Mouse (Mus musculus): ENCODE results near the gene Ednrb. TPM values are rescaled to one million over a fixed set of nuclear protein-coding genes. Genes with fewer than 3 reads are reported as not detected.
"Not testable (repeated sequence)": the region's sequence is repeated elsewhere in the genome, so short reads cannot be mapped to it uniquely, and the experiment has no call there.

The Ednrb gene
- polyA plus RNA-seq, 1 experiment from 2014 or later: 105 TPM

- no peak for DNase-seq (ENCODE audit: low spot score)
- H3K27ac ChIP-seq: no peak overlapping the region
Observed at GRCm38 (mm10) chr14:103815542-103815941, 28.7 kb downstream of the Ednrb start.

GRCm38 (mm10) chr14:103814015-103814691 is 30.0 kb downstream of the Ednrb start:
- 80% methylated on average over 10 of the region's 10 CpGs for WGBS
- no peak overlapping the region for H3K4me3 ChIP-seq
- DNase-seq (ENCODE audit: low spot score): no peak

More at GRCm38 (mm10) chr14:103815542-103815941, 28.7 kb downstream of the Ednrb start:
- H3K4me3 ChIP-seq: no peak overlapping the region
- 0 out of 2 replicates have a peak, but pooled peaks cover 9% of the 10 kb centered on the region for H3K4me1 ChIP-seq (replicated peaks)
- H3K27me3 ChIP-seq (ENCODE audit: insufficient read depth, poor library complexity, severe bottlenecking): no peaks in the 10 kb centered on the region
- WGBS: 79% methylated on average over 16 of the region's 16 CpGs
- H3K36me3 ChIP-seq: peaks cover 65% of the 10 kb centered on the region
- H3K9me3 ChIP-seq: no peaks in the 10 kb centered on the region

GRCm38 (mm10) chr14:103813246-103813645 is 31.0 kb downstream of the Ednrb start:
- no peaks in the 10 kb centered on the region for H3K27me3 ChIP-seq (ENCODE audit: insufficient read depth, poor library complexity, severe bottlenecking)
- H3K4me1 ChIP-seq (replicated peaks): 0 out of 2 replicates have a peak, but pooled peaks cover 9% of the 10 kb centered on the region
- WGBS: 88% methylated on average over 3 of the region's 3 CpGs
- H3K36me3 ChIP-seq: peaks cover 44% of the 10 kb centered on the region
- no peak for DNase-seq (ENCODE audit: low spot score)
- no peak overlapping the region for H3K27ac ChIP-seq
- no peak overlapping the region for H3K4me3 ChIP-seq
- no peaks in the 10 kb centered on the region for H3K9me3 ChIP-seq

More at GRCm38 (mm10) chr14:103814015-103814691, 30.0 kb downstream of the Ednrb start:
- Histone ChIP-seq H3K36me3 (peaks cover 53% of the 10 kb centered on the region), H3K27me3 (ENCODE audit: insufficient read depth, poor library complexity, severe bottlenecking) (no peaks in the 10 kb centered on the region), H3K27ac (no peak overlapping the region), H3K9me3 (no peaks in the 10 kb centered on the region), H3K4me1 (replicated peaks) (0 out of 2 replicates have a peak, but pooled peaks cover 9% of the 10 kb centered on the region)

GRCm38 (mm10) chr14:103811291-103811690 is 32.9 kb downstream of the Ednrb start:
- DNase-seq (ENCODE audit: low spot score): no peak
- Histone ChIP-seq H3K27ac (no peak overlapping the region), H3K27me3 (ENCODE audit: insufficient read depth, poor library complexity, severe bottlenecking) (no peaks in the 10 kb centered on the region), H3K4me1 (replicated peaks) (0 out of 2 replicates have a peak, but pooled peaks cover 9% of the 10 kb centered on the region), H3K36me3 (peaks cover 25% of the 10 kb centered on the region), H3K4me3 (no peak overlapping the region), H3K9me3 (no peaks in the 10 kb centered on the region)
- 95% methylated on average over 7 of the region's 7 CpGs for WGBS

GRCm38 (mm10) chr14:103803907-103804659 is 40.1 kb downstream of the Ednrb start:
- Histone ChIP-seq H3K4me3 (no peak overlapping the region), H3K36me3 (no peaks in the 10 kb centered on the region), H3K27ac (no peak overlapping the region), H3K4me1 (replicated peaks) (no peaks in the 10 kb centered on the region), H3K9me3 (no peaks in the 10 kb centered on the region), H3K27me3 (ENCODE audit: insufficient read depth, poor library complexity, severe bottlenecking) (no peaks in the 10 kb centered on the region)
- DNase-seq (ENCODE audit: low spot score): no peak
- WGBS: 83% methylated on average over 4 of the region's 4 CpGs

GRCm38 (mm10) chr14:103797123-103797522 is 47.1 kb downstream of the Ednrb start:
- 84% methylated on average over 3 of the region's 3 CpGs for WGBS
- Histone ChIP-seq H3K36me3 (no peaks in the 10 kb centered on the region), H3K27me3 (ENCODE audit: insufficient read depth, poor library complexity, severe bottlenecking) (no peaks in the 10 kb centered on the region), H3K4me1 (replicated peaks) (peaks cover 11% of the 10 kb centered on the region), H3K4me3 (no peak overlapping the region), H3K9me3 (peaks cover 4% of the 10 kb centered on the region; the same call in 1 of the 2 replicates), H3K27ac (no peak overlapping the region)
- DNase-seq (ENCODE audit: low spot score): no peak

GRCm38 (mm10) chr14:103795591-103795990 is 48.6 kb downstream of the Ednrb start:
- 94% methylated on average over 1 of the region's 1 CpGs for WGBS
- Histone ChIP-seq H3K4me3 (no peak overlapping the region), H3K27me3 (ENCODE audit: insufficient read depth, poor library complexity, severe bottlenecking) (no peaks in the 10 kb centered on the region), H3K9me3 (peaks cover 4% of the 10 kb centered on the region; the same call in 1 of the 2 replicates), H3K4me1 (replicated peaks) (peaks cover 11% of the 10 kb centered on the region), H3K36me3 (no peaks in the 10 kb centered on the region), H3K27ac (no peak overlapping the region)
- DNase-seq (ENCODE audit: low spot score): no peak

- peak overlapping the region; percentile 75 for H3K27ac ChIP-seq
- H3K27me3 ChIP-seq (ENCODE audit: insufficient read depth, poor library complexity, severe bottlenecking): no peaks in the 10 kb centered on the region
- WGBS: 81% methylated on average over 5 of the region's 5 CpGs
- H3K4me3 ChIP-seq: no peak overlapping the region
- DNase-seq (ENCODE audit: low spot score): no peak
- H3K9me3 ChIP-seq: peaks cover 4% of the 10 kb centered on the region; the same call in 1 of the 2 replicates
- H3K36me3 ChIP-seq: no peaks in the 10 kb centered on the region
- peaks cover 11% of the 10 kb centered on the region for H3K4me1 ChIP-seq (replicated peaks)
Observed at GRCm38 (mm10) chr14:103793409-103793808, 50.8 kb downstream of the Ednrb start.

- Histone ChIP-seq H3K4me3 (no peak overlapping the region), H3K27ac (peak overlapping the region; percentile 75), H3K27me3 (ENCODE audit: insufficient read depth, poor library complexity, severe bottlenecking) (no peaks in the 10 kb centered on the region), H3K9me3 (peaks cover 4% of the 10 kb centered on the region; the same call in 1 of the 2 replicates), H3K4me1 (replicated peaks) (peaks cover 11% of the 10 kb centered on the region), H3K36me3 (no peaks in the 10 kb centered on the region)
- DNase-seq (ENCODE audit: low spot score): peak; percentile 18
- WGBS: 42% methylated on average over 1 of the region's 1 CpGs
Observed at GRCm38 (mm10) chr14:103792726-103793125, 51.5 kb downstream of the Ednrb start.

GRCm38 (mm10) chr14:103787547-103787946 is 56.7 kb downstream of the Ednrb start:
- DNase-seq (ENCODE audit: low spot score): no peak
- Histone ChIP-seq H3K27me3 (ENCODE audit: insufficient read depth, poor library complexity, severe bottlenecking) (no peaks in the 10 kb centered on the region), H3K9me3 (0 out of 2 replicates have a peak, but pooled peaks cover under 1% of the 10 kb centered on the region), H3K36me3 (no peaks in the 10 kb centered on the region), H3K4me3 (no peak overlapping the region), H3K27ac (no peak overlapping the region), H3K4me1 (replicated peaks) (peaks cover 1% of the 10 kb centered on the region)
- WGBS: 88% methylated on average over 2 of the region's 2 CpGs

- Histone ChIP-seq H3K9me3 (0 out of 2 replicates have a peak, but pooled peaks cover 7% of the 10 kb centered on the region), H3K36me3 (no peaks in the 10 kb centered on the region), H3K4me3 (no peak overlapping the region), H3K27ac (no peak overlapping the region), H3K4me1 (replicated peaks) (no peaks in the 10 kb centered on the region), H3K27me3 (ENCODE audit: insufficient read depth, poor library complexity, severe bottlenecking) (no peaks in the 10 kb centered on the region)
- WGBS: 82% methylated on average over 9 of the region's 9 CpGs
- no peak for DNase-seq (ENCODE audit: low spot score)
Observed at GRCm38 (mm10) chr14:103785096-103785965, 58.9 kb downstream of the Ednrb start.

GRCm38 (mm10) chr14:103780336-103780735 is 63.9 kb downstream of the Ednrb start:
- peaks cover 32% of the 10 kb centered on the region for H3K4me1 ChIP-seq (replicated peaks)
- 90% methylated on average over 6 of the region's 6 CpGs for WGBS
- H3K9me3 ChIP-seq; DNase-seq (ENCODE audit: low spot score); H3K27me3 ChIP-seq (ENCODE audit: insufficient read depth, poor library complexity, severe bottlenecking); H3K4me3 ChIP-seq; H3K36me3 ChIP-seq: not testable (repeated sequence)
- peak overlapping the region; percentile 69; the same call in 1 of the 2 replicates for H3K27ac ChIP-seq

Measured in hindbrain, embryonic 10.5 days (tissue).